Mouse (Mus musculus): ENCODE results near the gene Abhd16a.
"Not testable (repeated sequence)": the region's sequence is repeated elsewhere in the genome, so short reads cannot be mapped to it uniquely, and the experiment has no call there.

Abhd16a gene

DNA sequence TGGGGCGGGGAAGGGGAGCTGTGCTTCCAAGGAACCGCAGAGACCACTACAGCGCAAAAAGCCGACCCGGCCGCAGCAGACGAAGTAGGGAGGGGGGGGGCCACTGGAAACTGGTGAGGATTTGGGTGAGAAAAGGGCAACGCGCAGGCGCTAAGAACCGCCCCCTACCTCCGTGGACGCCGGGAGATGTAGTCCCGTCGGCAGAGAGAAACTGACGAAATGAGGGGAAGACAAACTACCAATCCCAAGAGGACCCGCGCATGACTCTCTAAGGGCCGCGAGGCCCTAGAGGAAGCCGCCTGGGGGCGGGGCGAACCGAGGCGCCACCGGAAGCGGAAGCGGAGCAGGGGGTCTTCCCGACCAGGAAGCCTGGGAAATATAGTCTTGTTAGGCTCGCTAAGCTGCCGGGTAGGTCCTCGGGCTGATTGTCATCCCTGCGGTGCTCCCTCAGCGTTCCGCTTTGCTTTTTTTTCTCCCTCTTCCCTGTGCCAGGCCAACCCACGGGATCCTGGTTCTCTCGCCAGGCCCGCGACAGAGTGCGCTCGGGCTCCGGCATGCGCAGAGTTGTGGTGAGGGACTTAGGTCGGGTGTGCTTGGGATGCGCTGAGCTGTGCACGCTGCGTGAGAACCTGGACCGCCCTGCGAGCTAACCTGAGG lies 32.2 kb downstream of the Abhd16a start, which contains the start of gene Gpank1:
Gene Gpank1, plus strand, starts transcription at position 313 of the 657 bp plus-strand sequence.
- peak; percentile 97 for DNase-seq (ENCODE audit: low read depth)

DNA sequence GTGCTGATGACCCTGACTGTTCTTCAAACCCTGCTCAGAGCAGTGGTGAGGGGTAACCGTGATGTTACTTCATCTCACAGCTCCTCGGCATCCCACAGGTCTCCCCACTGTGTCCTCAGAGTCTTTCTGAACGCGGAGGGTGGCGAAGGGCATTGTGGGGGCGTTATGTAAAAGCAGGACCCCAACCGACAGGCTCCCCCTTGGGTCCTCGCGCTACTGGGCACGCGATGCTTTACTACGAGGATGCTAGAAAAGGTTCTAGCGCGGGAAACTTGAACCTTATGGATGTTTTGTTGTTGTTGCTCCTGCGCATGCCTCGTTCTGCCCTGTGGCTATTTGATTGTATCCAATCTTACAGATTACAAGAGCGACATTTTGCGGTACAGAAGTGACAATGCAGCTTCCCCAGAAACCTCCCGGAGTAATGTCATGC lies 32.8 kb downstream of the Abhd16a start, which contains the start of gene Csnk2b:
Gene Csnk2b, minus strand, starts transcription at position 183 of the 433 bp plus-strand sequence.
- peak; percentile 71 for DNase-seq (ENCODE audit: low read depth)

DNA sequence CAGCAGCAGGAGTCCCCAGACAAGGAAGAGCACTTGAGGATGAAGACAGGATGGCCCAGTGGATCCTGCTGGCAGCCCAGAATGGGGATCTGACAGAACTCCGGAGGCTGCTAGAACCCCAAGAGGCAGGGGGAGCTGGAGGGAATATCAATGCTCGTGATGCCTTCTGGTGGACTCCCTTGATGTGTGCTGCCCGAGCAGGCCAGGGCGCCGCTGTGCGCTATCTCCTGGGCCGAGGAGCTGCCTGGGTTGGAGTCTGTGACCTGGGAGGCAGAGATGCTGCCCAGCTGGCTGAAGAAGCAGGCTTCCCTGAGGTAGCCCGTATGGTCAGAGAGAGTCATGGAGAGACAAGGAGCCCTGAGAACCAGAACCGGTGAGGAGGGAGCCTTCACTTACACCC lies 34.2 kb downstream of the Abhd16a start:
- not testable (repeated sequence) for DNase-seq (ENCODE audit: low read depth)

DNA sequence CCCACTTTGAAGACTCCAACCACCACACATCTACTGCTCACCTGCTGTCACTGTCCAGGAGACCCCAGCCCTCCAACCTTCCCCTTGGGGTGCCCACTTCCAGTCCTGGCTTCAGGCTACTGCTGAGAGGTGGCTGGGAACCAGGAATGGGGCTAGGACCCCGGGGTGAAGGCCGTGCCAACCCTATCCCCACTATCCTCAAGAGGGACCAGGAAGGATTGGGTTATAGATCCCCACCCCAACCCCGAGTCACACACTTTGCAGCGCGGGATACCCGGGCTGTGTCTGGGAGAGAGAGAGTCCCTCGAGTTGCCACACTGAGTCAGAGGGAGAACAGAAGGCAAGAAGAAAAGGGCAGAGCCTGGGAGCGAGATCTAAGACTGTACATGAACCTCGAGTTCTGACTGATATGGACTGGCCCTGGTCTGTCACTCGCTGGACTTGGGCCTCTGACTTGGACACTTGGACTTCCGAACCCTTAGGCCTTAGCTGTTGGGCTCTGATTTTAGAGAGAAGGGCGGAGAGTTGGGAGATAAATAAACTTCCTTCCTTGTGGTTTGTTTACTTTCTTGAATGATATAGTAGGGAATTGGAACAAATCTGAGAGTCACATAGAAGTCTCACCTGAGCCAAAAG lies 35.3 kb downstream of the Abhd16a start:
- DNase-seq (ENCODE audit: low read depth): not testable (repeated sequence)

DNA sequence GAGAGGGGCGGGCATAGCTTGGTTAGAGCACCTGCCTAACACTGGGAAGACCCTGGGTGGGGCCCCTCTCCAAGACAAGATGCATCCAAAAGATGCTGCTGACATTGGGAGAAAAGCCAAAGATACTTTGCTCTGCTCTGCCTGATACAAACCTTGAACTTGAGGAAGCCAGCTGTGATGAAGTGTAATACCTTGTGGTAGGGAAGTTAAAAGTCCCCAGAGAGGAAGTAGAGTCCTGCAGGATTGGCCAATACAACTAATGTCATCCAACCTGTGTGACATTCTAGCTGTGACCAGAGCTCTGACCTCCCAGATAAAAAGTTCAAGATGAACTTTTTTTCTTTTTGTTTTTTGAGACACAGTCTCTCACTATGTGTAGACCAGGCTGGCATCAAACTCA lies 36.0 kb downstream of the Abhd16a start:
- no peak for DNase-seq (ENCODE audit: low read depth)

DNA sequence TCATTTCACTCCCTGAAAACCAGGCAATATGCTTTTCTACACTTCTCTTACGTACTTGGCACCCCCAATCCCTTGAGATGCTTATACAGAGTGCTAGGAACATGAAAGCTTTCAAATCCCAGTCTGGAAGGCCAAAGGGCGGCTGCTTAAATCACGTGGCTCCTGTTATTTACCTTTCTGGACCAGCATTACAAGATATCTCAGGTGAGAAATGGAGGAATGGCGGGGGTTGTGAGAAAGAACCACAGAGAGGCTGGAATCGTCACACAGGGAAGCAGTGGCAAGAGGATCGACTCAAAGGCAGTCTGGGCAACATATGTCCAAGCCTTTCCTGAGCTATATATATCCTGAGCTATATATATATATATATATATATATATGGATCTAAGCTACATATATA lies 36.5 kb downstream of the Abhd16a start:
- DNase-seq (ENCODE audit: low read depth): no peak

DNA sequence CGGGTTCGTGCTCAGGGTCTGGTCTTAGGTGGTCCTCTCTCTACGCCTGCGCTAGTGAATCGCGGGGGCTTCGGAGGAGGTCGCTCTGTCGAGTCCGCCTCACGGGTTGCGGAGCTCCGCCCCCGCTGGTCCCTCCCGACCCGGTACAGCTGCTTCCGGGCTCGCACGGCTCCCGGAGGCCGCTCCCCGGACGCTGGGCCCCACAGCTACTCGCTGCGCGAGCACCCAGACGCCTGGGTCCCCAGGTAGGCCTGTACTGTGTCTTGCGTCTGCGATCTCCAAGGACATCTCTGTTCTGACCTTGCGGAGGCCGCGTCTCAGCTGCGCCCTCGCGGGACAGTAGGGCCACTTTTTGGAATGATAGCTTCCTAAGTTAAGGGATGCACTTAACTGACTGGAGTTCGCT lies 37.1 kb downstream of the Abhd16a start, which contains the start of gene D17H6S53E:
Gene D17H6S53E, plus strand, starts transcription at position 168 of the 406 bp plus-strand sequence.
- peak; percentile 82 for DNase-seq (ENCODE audit: low read depth)

DNA sequence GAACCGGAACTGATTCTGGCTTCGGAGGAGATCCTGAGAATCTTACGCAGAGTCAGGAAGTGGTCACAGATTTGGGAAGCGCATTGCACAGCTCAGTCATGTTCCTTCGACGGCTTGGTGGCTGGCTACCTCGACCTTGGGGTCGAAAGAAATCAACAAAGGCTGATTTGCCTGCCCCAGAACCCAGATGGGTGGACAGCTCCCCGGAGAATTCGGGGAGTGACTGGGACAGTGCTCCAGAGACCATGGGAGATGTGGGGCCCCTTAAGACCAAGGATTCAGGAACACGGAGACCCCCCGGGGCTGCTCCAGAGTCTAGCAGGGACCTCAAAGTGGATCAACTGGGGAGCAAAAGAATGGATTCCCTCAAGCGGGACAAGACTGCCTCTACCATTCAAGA lies 38.0 kb downstream of the Abhd16a start:
- DNase-seq (ENCODE audit: low read depth): no peak

DNA sequence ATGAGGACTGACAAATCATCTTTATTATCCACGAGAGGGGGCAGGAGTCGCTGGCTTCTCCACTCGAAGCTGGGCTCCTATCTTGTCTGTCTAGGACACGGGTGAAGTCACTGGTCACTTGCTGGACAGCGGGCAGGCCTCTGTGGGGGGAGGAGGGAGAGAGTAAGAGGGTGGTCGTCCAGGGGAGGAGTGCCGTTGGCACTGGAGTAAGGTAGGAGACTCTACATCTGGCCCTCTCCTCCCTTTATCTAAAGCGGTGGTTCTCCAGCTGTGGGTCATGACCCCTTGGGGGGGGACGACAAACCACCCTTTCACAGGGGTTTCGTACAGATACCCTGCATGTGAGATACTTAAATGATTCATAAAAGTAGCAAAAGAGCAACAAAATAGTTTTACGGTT lies 39.9 kb downstream of the Abhd16a start:
- no peak for DNase-seq (ENCODE audit: low read depth)

DNA sequence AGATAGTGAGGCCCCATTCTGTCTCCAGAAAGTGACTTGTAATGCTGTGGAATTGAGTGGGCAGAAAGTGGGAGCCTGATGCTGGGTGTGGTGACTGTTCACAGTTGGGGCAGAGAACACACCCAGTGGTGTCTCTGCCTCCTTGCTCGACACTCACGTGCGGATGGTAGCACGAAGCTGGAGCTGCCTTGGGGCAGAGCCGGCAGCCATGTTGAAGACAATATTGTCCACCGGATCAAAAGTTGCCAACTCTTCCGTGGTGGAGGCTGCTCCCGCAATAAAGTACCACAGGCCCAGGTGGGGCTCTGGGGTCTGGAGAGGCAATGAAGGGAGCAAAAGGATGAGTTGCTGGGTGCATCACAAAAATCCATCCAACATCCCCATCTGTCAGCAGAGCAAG lies 42.0 kb downstream of the Abhd16a start:
- DNase-seq (ENCODE audit: low read depth): no peak

DNA sequence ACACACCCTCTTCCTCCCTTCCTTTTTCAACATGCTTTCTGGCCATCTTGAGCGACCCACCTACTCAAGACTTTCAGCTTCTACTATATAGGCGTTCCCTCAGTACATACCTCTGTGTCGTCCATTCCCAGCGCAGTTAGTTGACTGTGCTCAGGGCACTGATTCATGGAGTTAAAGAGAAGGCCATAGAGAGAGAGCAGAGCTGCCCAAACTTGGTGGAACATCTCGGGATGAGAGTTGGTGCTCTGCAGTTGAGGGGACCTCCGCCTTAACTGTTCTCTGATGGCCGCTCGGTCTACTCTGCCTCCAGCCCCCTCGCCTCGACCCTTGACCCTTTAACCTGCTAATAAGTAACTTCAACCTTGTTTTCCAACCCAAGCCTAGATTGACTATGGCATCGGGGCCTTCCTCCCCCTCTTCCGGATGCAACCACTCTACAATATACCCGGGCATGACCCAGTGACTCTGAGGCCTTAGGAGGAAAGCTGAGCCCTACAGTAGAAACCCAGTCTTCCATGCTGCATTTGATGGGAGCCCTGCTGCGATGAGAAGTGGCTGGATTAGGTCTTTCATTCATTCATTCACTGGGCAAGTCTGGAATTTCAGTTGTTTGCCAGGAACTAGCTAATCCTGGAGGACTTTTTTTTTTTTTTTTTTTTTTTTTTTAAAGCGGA lies 42.6 kb downstream of the Abhd16a start, which contains the start of gene Apom:
Gene Apom, minus strand, starts transcription at position 551 of the 674 bp plus-strand sequence.
- DNase-seq (ENCODE audit: low read depth): no peak

DNA sequence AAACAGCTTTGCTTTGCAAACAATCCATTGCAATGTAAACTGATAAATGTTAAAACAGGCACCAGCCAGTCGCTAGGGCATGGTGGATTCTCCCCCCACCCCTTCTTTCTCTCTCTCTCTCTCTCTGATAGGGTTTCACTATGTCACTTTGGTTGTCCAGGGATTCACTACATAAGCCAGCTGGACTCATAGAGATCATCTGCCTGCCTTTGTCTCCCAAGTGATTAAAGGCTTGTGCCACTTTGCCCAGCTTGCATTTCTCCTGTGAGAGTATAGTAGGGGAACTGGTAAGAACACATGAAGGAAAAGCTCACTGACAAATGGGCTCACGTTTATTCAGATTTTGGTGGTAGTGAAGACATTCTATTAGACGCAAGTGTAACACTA lies 43.1 kb downstream of the Abhd16a start:
- no peak for DNase-seq (ENCODE audit: low read depth)

DNA sequence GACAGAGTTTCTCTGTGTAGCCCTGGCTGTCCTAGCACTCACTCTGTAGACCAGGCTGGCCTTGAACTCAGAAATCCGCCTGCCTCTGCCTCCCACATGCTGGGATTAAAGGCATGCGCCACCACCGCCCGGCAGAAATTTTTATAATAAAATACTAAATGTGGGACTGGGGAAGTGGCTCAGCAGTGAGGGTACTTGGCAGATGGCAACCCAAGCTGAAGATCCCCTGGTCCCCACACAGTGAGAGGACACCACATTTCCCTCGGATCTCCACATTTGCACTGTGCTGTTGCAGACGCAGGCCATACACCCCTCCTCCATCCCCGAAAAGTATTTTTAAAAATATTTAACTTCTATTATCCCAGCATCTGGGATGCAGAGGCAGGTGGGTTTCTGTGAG lies 44.5 kb downstream of the Abhd16a start:
- DNase-seq (ENCODE audit: low read depth): no peak

DNA sequence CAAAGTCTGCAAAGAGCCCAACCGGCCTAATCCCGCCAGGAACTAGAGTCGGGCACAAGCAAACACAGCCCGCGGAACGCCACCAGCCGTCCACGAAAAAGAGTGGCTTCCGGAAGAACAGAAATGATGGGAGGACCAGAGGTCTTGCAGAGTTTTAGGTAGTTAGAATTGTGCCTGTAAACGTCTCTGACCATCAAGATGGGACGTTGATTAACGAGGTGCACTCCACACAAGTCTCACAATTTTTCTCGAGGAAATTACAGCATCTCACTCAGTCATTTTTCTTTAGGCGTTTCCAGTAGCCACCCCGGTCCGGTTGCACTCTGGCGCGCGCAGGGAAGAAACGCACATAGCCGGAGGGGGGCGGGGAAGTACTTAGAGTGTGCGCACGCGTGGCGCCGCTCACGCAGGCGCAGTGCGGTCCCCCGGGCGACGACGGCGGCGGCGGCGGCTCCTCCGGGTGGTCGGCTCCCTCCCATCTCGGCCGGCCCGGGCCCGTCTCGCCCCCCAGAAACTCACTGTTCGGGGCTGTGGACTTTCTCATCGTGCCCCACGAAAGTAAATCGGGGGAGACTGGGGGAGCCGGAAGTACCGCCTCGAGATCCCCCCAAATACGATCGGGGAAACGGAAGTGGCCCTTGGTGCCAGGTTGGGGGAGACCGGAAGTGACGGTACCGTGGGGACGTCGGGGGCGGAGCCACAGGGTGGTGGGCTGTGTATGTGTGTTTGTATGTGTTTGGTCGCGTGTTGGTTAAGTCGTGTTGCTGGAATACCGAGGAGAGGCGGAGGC lies 45.9 kb downstream of the Abhd16a start, which contains the start of gene Bag6:
Gene Bag6, plus strand, starts transcription at position 378 of the 790 bp plus-strand sequence.
- peak; percentile 98 for DNase-seq (ENCODE audit: low read depth)

DNA sequence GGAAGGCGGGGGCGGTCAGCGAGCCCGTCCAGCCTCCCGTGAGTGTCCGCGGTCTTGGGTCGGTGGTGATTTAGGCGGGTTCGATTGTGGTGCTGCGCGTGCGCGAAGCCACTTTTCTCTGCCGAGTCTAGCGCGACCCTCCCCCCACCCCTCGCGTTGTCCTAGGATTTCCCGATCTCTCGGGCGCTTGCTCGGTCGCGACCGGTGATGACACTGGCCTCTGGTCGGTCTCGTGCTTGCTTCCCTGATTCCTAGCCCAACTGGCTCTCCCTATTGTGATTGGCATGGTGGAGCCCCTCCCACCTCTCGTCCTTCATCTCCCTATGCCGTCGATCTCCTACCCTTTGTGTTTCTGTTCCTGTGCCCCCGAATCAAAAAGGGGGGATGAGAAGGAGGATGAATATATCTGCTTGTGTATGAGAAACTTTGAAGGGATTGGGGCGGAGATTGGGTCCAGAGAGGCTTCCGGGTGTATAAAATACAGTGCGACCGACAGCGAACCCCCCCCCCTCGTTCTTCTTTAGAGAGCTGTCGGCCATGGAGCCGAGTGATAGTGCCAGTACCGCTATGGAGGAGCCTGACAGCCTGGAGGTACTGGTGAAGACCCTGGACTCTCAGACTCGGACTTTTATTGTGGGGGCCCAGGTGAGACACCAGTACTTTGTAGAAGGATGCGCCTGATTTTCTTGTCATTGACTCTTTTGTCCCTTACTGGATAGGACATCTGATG lies 46.7 kb downstream of the Abhd16a start:
- no peak for DNase-seq (ENCODE audit: low read depth)

DNA sequence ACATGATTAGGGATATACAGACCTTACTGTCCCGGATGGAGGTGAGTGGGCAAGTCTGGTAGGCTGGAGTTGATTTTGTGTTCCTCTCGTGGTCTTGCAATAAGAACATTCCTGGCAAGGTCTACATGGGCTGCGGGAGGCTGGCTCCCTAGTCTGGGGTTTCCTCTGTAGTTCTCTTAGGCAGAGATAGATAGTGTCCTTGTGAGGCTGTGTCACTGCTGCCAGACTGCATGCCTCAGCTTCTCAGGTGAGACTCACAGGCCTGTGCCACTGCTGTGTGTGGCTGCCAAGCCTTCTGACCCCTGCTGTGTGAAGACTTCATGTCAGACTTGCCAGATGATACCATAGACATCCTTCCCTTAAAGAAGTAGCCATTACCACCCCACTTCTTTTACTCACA lies 50.2 kb downstream of the Abhd16a start:
- no peak for DNase-seq (ENCODE audit: low read depth)

DNA sequence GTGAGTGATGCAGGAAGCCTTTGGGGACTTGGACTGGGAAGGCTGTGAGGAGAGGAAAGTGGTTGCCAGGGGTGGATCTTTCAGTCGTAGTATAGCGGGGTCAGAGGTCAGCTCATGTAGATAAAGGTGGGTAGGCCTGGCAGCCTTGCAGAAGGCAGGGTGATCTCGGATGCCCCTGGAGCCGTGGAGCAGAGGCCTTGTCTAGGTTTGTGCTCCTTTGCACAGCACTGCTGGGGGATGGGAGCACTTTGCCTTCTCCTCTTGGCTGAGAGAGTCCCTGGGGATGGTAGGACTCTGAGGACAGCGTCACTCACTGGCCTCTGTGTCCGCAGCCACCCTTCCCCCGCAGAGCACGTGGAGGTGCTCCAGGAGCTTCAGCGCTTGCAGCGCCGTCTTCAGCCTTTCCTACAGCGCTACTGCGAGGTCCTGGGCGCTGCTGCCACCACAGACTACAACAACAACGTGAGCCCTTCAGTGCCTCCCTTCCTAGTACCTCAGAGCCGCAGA lies 51.5 kb downstream of the Abhd16a start:
- no peak for DNase-seq (ENCODE audit: low read depth)

DNA sequence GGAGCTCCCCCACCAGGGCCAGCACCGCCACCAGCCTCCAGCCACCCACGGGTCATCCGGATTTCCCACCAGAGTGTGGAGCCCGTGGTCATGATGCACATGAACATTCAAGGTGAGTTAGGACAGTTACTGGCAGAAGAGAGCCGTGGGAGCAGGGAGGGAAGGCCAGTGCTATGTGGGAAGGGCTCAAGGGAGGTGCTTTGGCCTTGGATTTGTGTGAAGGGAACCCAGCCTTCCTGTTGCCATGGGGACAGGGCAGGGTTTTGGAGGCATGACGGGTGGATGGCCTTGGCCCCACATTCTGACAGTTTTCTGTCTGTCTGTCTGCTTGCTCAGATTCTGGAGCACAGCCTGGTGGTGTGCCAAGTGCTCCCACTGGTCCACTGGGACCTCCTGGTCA lies 52.9 kb downstream of the Abhd16a start:
- no peak for DNase-seq (ENCODE audit: low read depth)

DNA sequence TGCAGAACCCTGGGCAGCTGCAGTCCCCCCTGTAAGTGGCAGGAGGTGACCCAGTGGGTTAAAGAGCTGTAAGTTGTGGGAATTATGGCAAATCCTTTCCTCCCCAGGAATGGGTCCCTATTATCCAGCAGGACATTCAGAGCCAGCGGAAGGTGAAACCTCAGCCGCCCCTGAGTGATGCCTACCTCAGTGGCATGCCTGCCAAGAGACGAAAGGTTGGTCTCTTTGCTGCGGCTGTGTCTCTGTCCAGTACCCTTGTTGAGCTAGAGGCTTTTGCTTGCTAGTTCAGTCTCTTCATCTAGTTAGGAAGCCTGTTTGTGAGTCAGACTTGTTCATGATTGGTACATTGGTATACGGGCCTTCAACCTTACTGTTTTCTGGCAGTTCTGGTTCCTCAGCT lies 57.1 kb downstream of the Abhd16a start:
- DNase-seq (ENCODE audit: low read depth): no peak

DNA sequence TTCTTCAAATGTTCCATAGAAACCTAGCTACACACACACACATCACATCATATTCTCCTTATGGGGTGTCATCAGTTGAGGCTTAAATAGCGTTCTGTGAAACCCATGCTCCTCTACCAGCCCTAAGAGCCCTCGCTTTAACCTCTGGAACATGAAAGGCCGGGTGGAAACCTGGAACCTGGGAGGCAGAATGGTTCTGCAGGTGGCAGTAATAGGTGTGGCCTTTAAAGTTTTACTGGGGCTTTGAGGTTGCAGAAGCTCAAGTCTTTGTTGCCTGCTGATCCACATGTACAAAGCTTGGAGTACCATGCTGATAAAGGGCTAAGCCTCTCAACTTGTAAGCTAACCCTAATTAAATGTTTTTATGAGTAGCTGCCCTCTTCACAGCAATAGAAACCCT lies 58.3 kb downstream of the Abhd16a start:
- DNase-seq (ENCODE audit: low read depth): no peak

All from naive thymus-derived CD4-positive, alpha-beta T cell, adult 2 months (primary cell).